Mouse (Mus musculus): ENCODE measurements around the gene Ugt1a6b. TPM values are rescaled to one million over a fixed set of nuclear protein-coding genes. Genes with fewer than 3 reads are reported as not detected.
"Not testable (repeated sequence)": the region's sequence is repeated elsewhere in the genome, so short reads cannot be mapped to it uniquely, and the experiment has no call there.

Gene Ugt1a6b
- total RNA-seq, 1 experiment: 0.13 TPM

- no peak overlapping the region for H3K9ac ChIP-seq (ENCODE audit: insufficient read depth, low read depth, low read length, poor library complexity, severe bottlenecking)
- no peak overlapping the region for H3K27ac ChIP-seq (ENCODE audit: insufficient read depth, low read depth, low read length, poor library complexity, severe bottlenecking)
- H3K4me1 ChIP-seq (ENCODE audit: control insufficient read depth in 2 of 2, insufficient read depth in 2 of 2, low read length in 2 of 2, poor library complexity in 1 of 2): no peaks in the 10 kb centered on the region
- no peak overlapping the region for H3K4me3 ChIP-seq (ENCODE audit: insufficient read depth in 1 of 2, low read depth in 1 of 2, low read length in 2 of 2, poor library complexity in 1 of 2, severe bottlenecking in 1 of 2)
- TF ChIP-seq ZNF384 (IDR thresholded peaks at IDR 0.05; ENCODE audit: low read depth, low read length) (no peak), HCFC1 (IDR thresholded peaks at IDR 0.05; ENCODE audit: borderline replicate concordance, insufficient read depth, low read length) (no peak), CHD2 (IDR thresholded peaks at IDR 0.05; ENCODE audit: low read depth, low read length) (no peak), MAFK (IDR thresholded peaks at IDR 0.05; ENCODE audit: insufficient read depth, low read depth, low read length) (no peak), ZC3H11A (IDR thresholded peaks at IDR 0.05; ENCODE audit: borderline replicate concordance, low read depth, low read length) (no peak)
- H3K36me3 ChIP-seq (ENCODE audit: control insufficient read depth, insufficient read depth, low read length, poor library complexity, severe bottlenecking): no peaks in the 10 kb centered on the region
- in situ Hi-C loops (cut with MboI; ENCODE audit: low sequenced_read_pairs in 2 of 2, unreplicated experiment in 2 of 2): no loop called here
- DNase-seq (ENCODE audit: low read depth, low spot score): no peak
- no peaks in the 10 kb centered on the region for H3K9me3 ChIP-seq (ENCODE audit: control insufficient read depth, insufficient read depth, low read depth, low read length)
Observed at GRCm38 (mm10) chr1:88092341-88092740, 10.7 kb upstream of the Ugt1a6b start.

DNA sequence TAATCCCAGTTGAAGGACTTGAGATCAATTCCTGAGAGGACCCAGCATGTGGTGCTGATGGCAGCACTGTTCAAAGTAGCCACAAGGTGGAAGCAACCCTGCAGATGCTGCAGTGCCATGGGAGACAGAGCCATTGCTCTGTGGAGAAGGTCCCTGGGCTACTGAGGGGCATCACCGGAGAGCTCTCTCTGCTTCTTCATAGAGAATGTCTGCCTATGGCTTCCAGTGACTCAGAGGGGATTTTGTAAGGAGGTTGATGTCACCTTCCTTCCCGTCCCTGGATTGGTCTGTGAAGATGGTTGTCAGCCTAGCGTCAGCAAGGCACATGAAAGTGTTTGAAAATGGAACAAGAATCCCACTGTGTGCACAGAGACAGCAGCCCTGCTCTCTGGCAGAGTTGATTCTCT is 8.8 kb upstream of the Ugt1a6b start:
- H3K27ac ChIP-seq (ENCODE audit: insufficient read depth, low read depth, low read length, poor library complexity, severe bottlenecking); in situ Hi-C loops (cut with MboI; ENCODE audit: low sequenced_read_pairs in 2 of 2, unreplicated experiment in 2 of 2); H3K36me3 ChIP-seq (ENCODE audit: control insufficient read depth, insufficient read depth, low read length, poor library complexity, severe bottlenecking): not testable (repeated sequence)

GRCm38 (mm10) chr1:88094941-88095492 is 8.0 kb upstream of the Ugt1a6b start, which contains the start of gene Ugt1a7c:
TSS of gene Ugt1a7c (plus strand) at chr1:88095062.
- no peak within 1 kb of the TSS for H3K27ac ChIP-seq (ENCODE audit: insufficient read depth, low read depth, low read length, poor library complexity, severe bottlenecking)
- no peaks in the 10 kb centered on the region for H3K9me3 ChIP-seq (ENCODE audit: control insufficient read depth, insufficient read depth, low read depth, low read length)
- no peaks in the 10 kb centered on the region for H3K4me1 ChIP-seq (ENCODE audit: control insufficient read depth in 2 of 2, insufficient read depth in 2 of 2, low read length in 2 of 2, poor library complexity in 1 of 2)
- TF ChIP-seq HCFC1 (IDR thresholded peaks at IDR 0.05; ENCODE audit: borderline replicate concordance, insufficient read depth, low read length) (no peak), ZC3H11A (IDR thresholded peaks at IDR 0.05; ENCODE audit: borderline replicate concordance, low read depth, low read length) (no peak), MAFK (IDR thresholded peaks at IDR 0.05; ENCODE audit: insufficient read depth, low read depth, low read length) (no peak), ZNF384 (IDR thresholded peaks at IDR 0.05; ENCODE audit: low read depth, low read length) (no peak), CHD2 (IDR thresholded peaks at IDR 0.05; ENCODE audit: low read depth, low read length) (no peak)
- H3K9ac ChIP-seq (ENCODE audit: insufficient read depth, low read depth, low read length, poor library complexity, severe bottlenecking): no peak within 1 kb of the TSS
- H3K4me3 ChIP-seq (ENCODE audit: insufficient read depth in 1 of 2, low read depth in 1 of 2, low read length in 2 of 2, poor library complexity in 1 of 2, severe bottlenecking in 1 of 2): no peak within 1 kb of the TSS
- DNase-seq (ENCODE audit: low read depth, low spot score): no peak
- in situ Hi-C loops (cut with MboI; ENCODE audit: low sequenced_read_pairs in 2 of 2, unreplicated experiment in 2 of 2): loop anchor here in 1 of 2 experiments (5.0 kb wide), 1 partner anchor 37 kb away; the partner anchor contains the start of gene Ugt1a6a
- no peaks in the 10 kb centered on the region for H3K36me3 ChIP-seq (ENCODE audit: control insufficient read depth, insufficient read depth, low read length, poor library complexity, severe bottlenecking)

More for the DNA sequence above, 8.8 kb upstream of the Ugt1a6b start:
- not testable (repeated sequence) for H3K9me3 ChIP-seq (ENCODE audit: control insufficient read depth, insufficient read depth, low read depth, low read length); H3K9ac ChIP-seq (ENCODE audit: insufficient read depth, low read depth, low read length, poor library complexity, severe bottlenecking); H3K4me3 ChIP-seq (ENCODE audit: insufficient read depth in 1 of 2, low read depth in 1 of 2, low read length in 2 of 2, poor library complexity in 1 of 2, severe bottlenecking in 1 of 2); H3K4me1 ChIP-seq (ENCODE audit: control insufficient read depth in 2 of 2, insufficient read depth in 2 of 2, low read length in 2 of 2, poor library complexity in 1 of 2); DNase-seq (ENCODE audit: low read depth, low spot score)

DNA sequence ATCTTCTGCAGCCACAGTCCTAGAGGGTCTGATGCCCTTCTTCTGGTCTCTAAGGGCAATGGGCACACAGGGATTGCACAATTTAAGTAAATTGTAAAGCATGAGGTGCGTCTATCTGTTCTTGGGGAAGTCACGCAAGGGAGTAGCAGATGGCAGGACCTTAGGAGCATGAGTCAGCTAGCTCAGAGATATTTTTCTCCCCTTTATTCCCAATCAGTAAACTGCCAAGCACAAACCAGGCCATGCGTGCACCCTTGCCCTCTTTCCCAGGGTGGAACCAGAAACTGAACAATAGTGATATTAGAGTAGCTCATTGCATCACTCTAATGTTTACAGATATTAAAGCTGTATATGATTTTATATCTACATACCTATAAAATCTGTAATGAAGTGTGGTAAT is 4.5 kb upstream of the Ugt1a6b start:
- not testable (repeated sequence) for H3K9ac ChIP-seq (ENCODE audit: insufficient read depth, low read depth, low read length, poor library complexity, severe bottlenecking); H3K9me3 ChIP-seq (ENCODE audit: control insufficient read depth, insufficient read depth, low read depth, low read length); DNase-seq (ENCODE audit: low read depth, low spot score); H3K4me1 ChIP-seq (ENCODE audit: control insufficient read depth in 2 of 2, insufficient read depth in 2 of 2, low read length in 2 of 2, poor library complexity in 1 of 2); H3K36me3 ChIP-seq (ENCODE audit: control insufficient read depth, insufficient read depth, low read length, poor library complexity, severe bottlenecking); H3K27ac ChIP-seq (ENCODE audit: insufficient read depth, low read depth, low read length, poor library complexity, severe bottlenecking); H3K4me3 ChIP-seq (ENCODE audit: insufficient read depth in 1 of 2, low read depth in 1 of 2, low read length in 2 of 2, poor library complexity in 1 of 2, severe bottlenecking in 1 of 2)
- in situ Hi-C loops (cut with MboI; ENCODE audit: low sequenced_read_pairs in 2 of 2, unreplicated experiment in 2 of 2): loop anchor here in 1 of 2 experiments (5.0 kb wide), 1 partner anchor 34 kb away; the partner anchor contains the start of gene Ugt1a6a

GRCm38 (mm10) chr1:88099691-88100090 is 3.4 kb upstream of the Ugt1a6b start:
- H3K4me1 ChIP-seq (ENCODE audit: control insufficient read depth in 2 of 2, insufficient read depth in 2 of 2, low read length in 2 of 2, poor library complexity in 1 of 2); H3K36me3 ChIP-seq (ENCODE audit: control insufficient read depth, insufficient read depth, low read length, poor library complexity, severe bottlenecking); H3K27ac ChIP-seq (ENCODE audit: insufficient read depth, low read depth, low read length, poor library complexity, severe bottlenecking); H3K4me3 ChIP-seq (ENCODE audit: insufficient read depth in 1 of 2, low read depth in 1 of 2, low read length in 2 of 2, poor library complexity in 1 of 2, severe bottlenecking in 1 of 2); H3K9me3 ChIP-seq (ENCODE audit: control insufficient read depth, insufficient read depth, low read depth, low read length); H3K9ac ChIP-seq (ENCODE audit: insufficient read depth, low read depth, low read length, poor library complexity, severe bottlenecking); DNase-seq (ENCODE audit: low read depth, low spot score): not testable (repeated sequence)
- in situ Hi-C loops (cut with MboI; ENCODE audit: low sequenced_read_pairs in 2 of 2, unreplicated experiment in 2 of 2): loop anchor here in 1 of 2 experiments (5.0 kb wide), 1 partner anchor 33 kb away; the partner anchor contains the start of gene Ugt1a6a

DNA sequence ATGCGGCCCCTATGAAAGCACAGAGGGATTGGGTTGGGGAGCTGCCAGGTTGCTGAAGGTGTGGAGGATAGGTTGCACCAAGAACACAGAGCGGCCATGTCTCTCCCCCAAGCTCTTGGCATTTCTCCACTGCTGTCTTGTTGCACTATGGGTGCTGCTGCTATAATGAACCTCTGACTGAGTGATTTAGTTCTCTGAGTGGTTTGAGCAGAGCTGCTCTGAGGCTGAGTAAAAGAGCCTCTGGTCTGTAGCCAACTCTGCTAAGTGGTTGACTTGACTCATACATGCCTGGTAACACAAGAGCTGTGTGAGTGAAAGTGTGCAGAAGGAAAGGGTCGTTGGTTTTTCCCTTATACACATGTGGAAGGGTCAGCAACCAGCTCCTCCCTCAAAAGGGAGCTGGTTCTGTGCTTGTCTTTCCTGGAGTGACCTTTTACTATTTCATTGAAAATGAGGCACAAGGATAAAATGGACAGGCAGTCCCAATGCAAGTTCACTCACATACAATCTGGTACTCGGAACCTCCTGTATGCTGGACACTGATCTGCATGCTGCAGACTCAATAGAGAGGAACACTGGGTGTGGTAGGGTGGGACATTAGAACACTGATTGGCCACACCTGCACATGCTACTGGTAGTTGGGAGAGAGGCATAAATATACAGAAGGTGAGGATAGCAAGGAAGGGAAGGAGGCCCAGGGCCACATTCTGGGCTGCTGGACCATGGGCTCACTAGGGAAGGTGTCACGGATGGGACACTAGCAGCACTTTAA is 831 bp downstream of the Ugt1a6b start:
- H3K36me3 ChIP-seq (ENCODE audit: control insufficient read depth, insufficient read depth, low read length, poor library complexity, severe bottlenecking); H3K4me3 ChIP-seq (ENCODE audit: insufficient read depth in 1 of 2, low read depth in 1 of 2, low read length in 2 of 2, poor library complexity in 1 of 2, severe bottlenecking in 1 of 2); H3K9ac ChIP-seq (ENCODE audit: insufficient read depth, low read depth, low read length, poor library complexity, severe bottlenecking); in situ Hi-C loops (cut with MboI; ENCODE audit: low sequenced_read_pairs in 2 of 2, unreplicated experiment in 2 of 2); H3K9me3 ChIP-seq (ENCODE audit: control insufficient read depth, insufficient read depth, low read depth, low read length); H3K4me1 ChIP-seq (ENCODE audit: control insufficient read depth in 2 of 2, insufficient read depth in 2 of 2, low read length in 2 of 2, poor library complexity in 1 of 2); DNase-seq (ENCODE audit: low read depth, low spot score); H3K27ac ChIP-seq (ENCODE audit: insufficient read depth, low read depth, low read length, poor library complexity, severe bottlenecking): not testable (repeated sequence)
